11 mouse cellular contexts compared by ENCODE assay signal in the genomic region with DNA sequence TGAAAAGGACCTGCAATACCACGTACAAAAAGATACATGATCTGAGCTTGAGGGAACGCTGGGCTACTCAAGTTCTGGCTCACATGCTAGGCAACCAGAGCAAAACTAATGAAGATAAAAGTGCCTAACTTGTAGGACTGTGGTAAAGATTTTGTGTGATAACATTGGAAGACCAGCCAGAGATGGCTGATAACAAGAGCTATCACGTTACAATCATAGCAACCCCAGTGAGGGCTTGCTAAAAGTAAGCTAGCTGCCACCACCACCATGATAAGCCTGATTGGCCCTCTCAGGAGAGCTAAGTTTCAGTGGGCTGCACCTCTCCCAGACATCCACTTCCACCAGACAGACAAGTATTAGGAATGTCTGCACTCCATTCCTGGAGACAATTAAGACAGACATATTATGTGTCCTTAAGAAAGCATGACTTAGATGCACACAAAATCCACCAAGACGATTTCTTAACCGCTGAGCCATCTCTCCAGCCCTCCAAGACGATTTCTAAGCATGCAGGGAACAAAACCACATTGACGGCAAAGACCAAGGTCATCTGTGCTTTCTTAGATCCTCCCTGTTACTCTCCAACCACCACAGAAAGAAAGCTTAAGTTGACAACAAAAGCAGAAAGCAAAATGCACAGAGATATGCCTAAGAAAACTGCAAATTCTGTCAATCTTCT. TPM values are rescaled to one million over a fixed set of nuclear protein-coding genes. Genes with fewer than 3 reads are reported as not detected.
DNase-seq lines count a peak whose midpoint lies in the region; ATAC-seq lines count a peak whose summit lies in the region.
"Had no signal": no experiment of that assay in that cellular context is flagged by ENCODE, and none has a peak within 500 bp of the region (broad histone marks: within the 10 kb centered on the region; RNA-seq: fewer than 3 reads in every experiment).

No protein-coding gene starts in this region.

- WGBS in intestine, embryonic 14.5 days = 67% methylated on average over 7 of the region's 7 CpGs
- 71% methylated on average over 7 of the region's 7 CpGs for WGBS in intestine, embryonic 15.5 days
- WGBS in limb, embryonic 15.5 days = 64% methylated on average over 7 of the region's 7 CpGs

- no peaks in the 10 kb centered on the region for H3K36me3 ChIP-seq in intestine, embryonic 14.5 days (ENCODE audit: control insufficient read depth, insufficient read depth, low read length)
- no peaks in the 10 kb centered on the region for H3K36me3 ChIP-seq in intestine, embryonic 15.5 days
- H3K36me3 ChIP-seq in limb, embryonic 15.5 days = no peaks in the 10 kb centered on the region

- H3K4me1 ChIP-seq in intestine, embryonic 14.5 days (replicated peaks; ENCODE audit: control insufficient read depth, insufficient read depth, low read length) = peaks cover 8% of the 10 kb centered on the region
- peaks cover 9% of the 10 kb centered on the region for H3K4me1 ChIP-seq in intestine, embryonic 15.5 days (replicated peaks)
- peaks cover 24% of the 10 kb centered on the region for H3K4me1 ChIP-seq in limb, embryonic 15.5 days

- H3K27me3 ChIP-seq in intestine, embryonic 14.5 days (replicated peaks; ENCODE audit: control insufficient read depth, insufficient read depth, low read length) = no peaks in the 10 kb centered on the region
- no peaks in the 10 kb centered on the region for H3K27me3 ChIP-seq in intestine, embryonic 15.5 days (replicated peaks)
- H3K27me3 ChIP-seq in limb, embryonic 15.5 days = peaks cover 6% of the 10 kb centered on the region

- no peak overlapping the region for H3K4me3 ChIP-seq in intestine, embryonic 14.5 days (ENCODE audit: low read depth, low read length)
- H3K4me3 ChIP-seq in intestine, embryonic 15.5 days (replicated peaks) = no peak overlapping the region
- no peak overlapping the region for H3K4me3 ChIP-seq in limb, embryonic 15.5 days

- no peaks in the 10 kb centered on the region for H3K9me3 ChIP-seq in intestine, embryonic 14.5 days (ENCODE audit: control insufficient read depth, low read length)
- H3K9me3 ChIP-seq in intestine, embryonic 15.5 days = no peaks in the 10 kb centered on the region
- H3K9me3 ChIP-seq in limb, embryonic 15.5 days = no peaks in the 10 kb centered on the region

- intact Hi-C loops in left cerebral cortex, postnatal 10 days (cut with DNase I) = no loop called here

- no peak overlapping the region for H3K9ac ChIP-seq in intestine, embryonic 14.5 days (ENCODE audit: low read length)
- H3K9ac ChIP-seq in intestine, embryonic 15.5 days = no peak overlapping the region
- H3K9ac ChIP-seq in limb, embryonic 15.5 days = no peak overlapping the region

- peak overlapping the region; percentile 20; the same call in 1 of the 2 replicates for H3K4me2 ChIP-seq in intestine, embryonic 14.5 days (ENCODE audit: low read length)
- H3K4me2 ChIP-seq in intestine, embryonic 15.5 days (replicated peaks) = no peak overlapping the region
- peak overlapping the region; percentile 8; the same call in 1 of the 2 replicates for H3K4me2 ChIP-seq in limb, embryonic 15.5 days

- no peak overlapping the region for H3K27ac ChIP-seq in intestine, embryonic 14.5 days (ENCODE audit: low read depth)
- no peak overlapping the region for H3K27ac ChIP-seq in intestine, embryonic 15.5 days
- H3K27ac ChIP-seq in limb, embryonic 15.5 days = no peak overlapping the region

- no peak for DNase-seq in intestine, embryonic 14.5 days (ENCODE audit: low spot score)
- DNase-seq in thymus, postnatal 4 days = peak; percentile 27
- DNase-seq in thymus, postnatal 10 days (ENCODE audit: low spot score in 2 of 2) = no peak
- DNase-seq in left cerebral cortex, postnatal 10 days (ENCODE audit: extremely low spot score in 1 of 2, low spot score in 2 of 2) = no peak
- DNase-seq: heart, postnatal 10 days had no signal

- ATAC-seq in intestine, embryonic 14.5 days (replicated peaks; ENCODE audit: low FRiP score, low TSS enrichment, low read depth) = no peak
- ATAC-seq in intestine, embryonic 15.5 days = no peak
- no peak for ATAC-seq in limb, embryonic 15.5 days (ENCODE audit: insufficient number of reproducible peaks, low FRiP score, low TSS enrichment, low read depth)
- ATAC-seq in megakaryocyte, adult 5-6 weeks (ENCODE audit: poor library complexity, severe bottlenecking) = no peak
- no peak for ATAC-seq in erythroid progenitor cell, adult 5-6 weeks (replicated peaks; ENCODE audit: low FRiP score, poor library complexity, severe bottlenecking)

RNA-seq across cellular contexts. Expression of a gene that starts 3.0 kb away (rescaled TPM):
- polyA plus RNA-seq in intestine, embryonic 14.5 days (2014; fragmentation: Nextera tagmentation; extraction: Ambion mirVana) = 48.8 and 50.1 TPM in 2 replicates
- 44.4 and 45.9 TPM in 2 replicates for polyA plus RNA-seq in intestine, embryonic 15.5 days (2015; fragmentation: Nextera tagmentation; extraction: Ambion mirVana)
- 65.4 and 70.2 TPM in 2 replicates for polyA plus RNA-seq in limb, embryonic 15.5 days (2015; fragmentation: Nextera tagmentation; extraction: Ambion mirVana)
- total RNA-seq in megakaryocyte, adult 5-6 weeks (2015) = 11.7 and 13.7 TPM in 2 replicates
- 12.4 and 12.8 TPM in 2 replicates for total RNA-seq in megakaryocyte, adult 5-6 weeks (2017)
- 138 and 211 TPM in 2 replicates for total RNA-seq in erythroid progenitor cell, adult 5-6 weeks (2015; ENCODE audit: low replicate concordance)
- 175 and 244 TPM in 2 replicates for total RNA-seq in erythroid progenitor cell, adult 5-6 weeks (2017; ENCODE audit: low replicate concordance)
- 10 to 100 TPM; 36.9 to 37.9 TPM for total RNA-seq in left cerebral cortex, postnatal 10 days (2021)

RNA-seq across cellular contexts. Expression of a gene that starts 51.3 kb away (rescaled TPM):
- not detected in 2 replicates for polyA plus RNA-seq in intestine, embryonic 14.5 days (2014; fragmentation: Nextera tagmentation; extraction: Ambion mirVana)
- polyA plus RNA-seq in intestine, embryonic 15.5 days (2015; fragmentation: Nextera tagmentation; extraction: Ambion mirVana) = not detected in 2 replicates
- polyA plus RNA-seq in limb, embryonic 15.5 days (2015; fragmentation: Nextera tagmentation; extraction: Ambion mirVana) = not detected in 2 replicates
- total RNA-seq in megakaryocyte, adult 5-6 weeks (2015) = not detected in 2 replicates
- total RNA-seq in megakaryocyte, adult 5-6 weeks (2017) = not detected in 2 replicates
- total RNA-seq in erythroid progenitor cell, adult 5-6 weeks (2015; ENCODE audit: low replicate concordance) = not detected in 2 replicates
- total RNA-seq in erythroid progenitor cell, adult 5-6 weeks (2017; ENCODE audit: low replicate concordance) = not detected in 2 replicates
- total RNA-seq in left cerebral cortex, postnatal 10 days (2021) = not detected
- total RNA-seq: heart, postnatal 10 days had no signal
- polyA plus RNA-seq: neural tube, embryonic 11.5 days; small intestine, adult 2 months had no signal
